Mouse (Mus musculus): ENCODE measurements around the gene St3gal3.

The St3gal3 gene

DNA sequence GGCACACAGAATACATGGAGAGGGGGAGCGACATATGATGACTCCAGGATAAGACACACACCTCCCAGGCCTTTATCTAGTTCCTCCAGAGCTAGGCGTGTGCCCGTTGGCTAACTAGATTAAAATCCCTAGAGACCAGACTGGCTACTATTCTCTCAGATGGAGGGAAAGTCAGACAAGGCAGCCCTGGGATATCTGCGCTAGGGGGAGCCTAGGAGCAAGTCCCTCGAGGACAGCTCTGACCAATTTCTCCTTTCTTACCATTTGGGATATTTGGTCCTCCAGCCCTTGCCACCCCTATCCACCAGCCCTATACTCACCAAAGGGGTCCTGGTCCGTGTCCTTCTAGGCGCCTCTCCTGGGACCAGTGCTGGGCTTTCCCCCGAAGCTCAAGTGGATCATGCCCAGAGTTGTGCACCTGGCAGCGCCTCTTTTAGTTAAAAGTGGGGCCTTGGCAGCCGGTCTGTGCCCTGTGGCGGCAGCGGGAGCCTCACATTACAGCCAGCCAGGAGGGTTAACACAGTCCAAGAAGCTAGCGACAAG, 205.9 kb downstream of the St3gal3 start:
- in situ Hi-C loops (cut with MboI, MseI), result loop anchor here (5.0 kb wide), 1 partner anchor 159 kb away; no protein-coding TSS in a partner anchor

DNA sequence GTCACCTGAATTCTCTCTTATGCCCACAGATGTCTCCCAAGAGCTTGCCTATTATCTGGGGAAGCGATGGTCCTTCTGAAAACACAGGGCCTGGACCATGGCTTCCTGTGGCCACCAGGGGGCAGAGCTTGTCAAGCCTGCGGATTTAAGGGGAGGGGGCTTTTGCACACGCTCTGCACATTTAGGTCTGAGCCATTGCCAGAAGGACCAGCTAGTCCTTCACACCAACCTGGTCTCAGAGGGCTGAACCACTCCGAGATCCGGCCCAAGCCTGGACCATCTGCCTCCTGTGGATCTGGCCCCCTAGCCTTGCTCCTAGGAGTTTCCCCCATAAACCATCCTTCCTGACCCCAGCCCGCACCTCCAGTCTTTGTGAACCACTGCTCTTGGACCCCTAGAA, 206.5 kb downstream of the St3gal3 start:
- in situ Hi-C loops (cut with MboI, MseI), result loop anchor here (5.0 kb wide), 1 partner anchor 159 kb away; no protein-coding TSS in a partner anchor

DNA sequence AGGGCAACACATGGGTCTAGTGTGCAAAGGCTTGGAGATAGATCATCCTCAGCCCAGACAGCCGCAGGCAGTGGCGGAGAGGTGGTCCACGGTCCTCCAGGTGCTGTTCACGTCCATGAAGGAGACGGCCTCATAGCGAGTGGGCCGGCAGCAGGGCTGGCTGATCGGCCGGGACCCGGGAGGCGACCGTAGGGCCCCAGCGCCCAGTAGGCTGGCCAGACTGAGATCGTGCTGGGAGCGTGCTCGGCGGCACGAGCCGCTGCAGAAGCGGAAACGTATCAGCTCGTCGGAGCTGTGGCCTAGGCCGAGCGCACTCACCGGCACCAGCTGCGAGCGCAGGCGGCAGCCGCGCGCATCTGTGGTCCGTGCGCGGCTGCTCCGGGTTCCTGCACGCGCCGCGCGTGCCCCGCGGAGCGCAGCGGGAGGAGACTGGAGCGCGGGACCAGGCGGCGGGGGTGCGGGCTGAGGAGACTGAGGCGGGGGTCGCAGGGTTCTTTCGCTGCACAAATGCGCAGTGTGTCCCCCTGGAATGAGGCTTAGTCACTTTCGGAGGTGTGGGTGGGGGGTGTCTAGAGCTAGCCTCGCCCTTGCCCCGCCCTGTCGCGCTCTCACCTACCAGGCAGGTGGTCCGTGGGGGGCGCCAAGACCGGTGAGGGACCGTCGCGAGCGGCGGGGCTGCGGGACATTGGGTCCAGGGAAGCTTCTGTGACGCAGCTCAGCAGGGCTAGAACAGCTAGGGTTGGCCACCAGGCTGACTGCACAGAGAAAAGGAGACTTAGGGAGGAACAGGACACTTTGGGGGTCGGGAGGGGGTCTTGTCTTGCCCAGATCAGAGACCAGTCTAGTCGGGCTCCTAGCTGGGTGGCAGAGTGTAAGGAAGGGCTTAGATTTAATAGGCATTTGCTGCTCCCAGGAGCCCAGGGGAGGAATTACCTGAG, 207.9 kb downstream of the St3gal3 start:
- in situ Hi-C loops (cut with MboI, MseI), result loop anchor here (5.0 kb wide), 1 partner anchor 160 kb away; no protein-coding TSS in a partner anchor

DNA sequence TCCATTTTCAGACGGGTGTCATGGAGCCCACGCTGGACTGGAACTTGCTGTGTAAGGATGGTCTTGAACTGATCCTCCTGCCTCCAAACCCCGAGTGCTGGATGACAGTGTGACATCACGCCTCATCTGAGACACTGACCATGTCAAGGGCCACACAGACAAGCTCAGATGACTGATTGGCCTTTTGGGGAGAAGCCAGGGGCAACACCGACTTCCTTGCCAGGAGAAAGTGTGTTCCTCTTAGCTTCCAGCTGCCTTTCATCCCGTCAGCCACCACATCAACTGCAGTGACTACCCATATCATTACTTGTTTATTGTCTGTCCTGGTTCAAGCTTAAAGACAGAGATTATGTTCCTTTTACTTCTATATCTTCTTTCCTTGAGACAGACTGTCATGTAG, 209.8 kb downstream of the St3gal3 start:
- in situ Hi-C loops (cut with MboI, MseI), result loop anchor here (5.0 kb wide), 1 partner anchor 162 kb away; no protein-coding TSS in a partner anchor

DNA sequence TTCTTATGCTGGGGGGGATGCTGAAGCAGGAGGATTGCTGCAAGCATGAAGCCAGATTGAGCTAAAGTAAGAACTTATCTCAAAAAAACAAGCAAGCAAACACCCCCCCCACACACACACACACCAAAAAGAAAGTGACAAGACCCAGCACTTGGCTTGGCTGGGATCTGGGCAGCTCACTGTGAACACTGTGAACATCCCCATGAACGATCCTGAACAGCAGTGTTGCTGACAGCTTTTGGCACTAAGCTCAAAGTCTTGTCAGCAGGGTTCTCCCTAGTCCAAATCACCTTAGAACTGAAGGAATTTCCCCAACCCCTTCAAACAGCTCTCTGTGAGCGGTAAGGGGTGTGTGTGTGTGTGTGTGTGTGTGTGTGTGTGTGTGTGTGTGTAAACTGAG, 211.3 kb downstream of the St3gal3 start:
- in situ Hi-C loops (cut with MboI, MseI), result no loop called here

DNA sequence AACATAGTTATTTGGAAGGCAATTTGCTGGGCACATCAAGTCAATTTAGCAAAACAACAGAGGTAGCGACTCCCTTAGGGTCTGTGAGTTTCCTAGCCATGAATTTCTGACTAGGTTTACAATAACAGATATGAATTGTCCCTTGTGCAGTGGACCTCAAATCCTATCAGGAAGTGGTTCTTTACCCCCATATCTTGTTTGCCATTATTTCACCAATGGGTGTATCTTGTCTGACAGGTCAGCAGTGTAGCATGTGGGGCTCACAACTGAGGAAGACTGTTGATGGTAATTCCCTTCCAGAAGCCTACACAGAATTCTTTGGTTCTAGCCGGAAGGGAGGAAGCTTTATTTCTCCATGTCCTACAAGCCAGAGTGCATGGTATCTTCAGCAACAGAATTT, 213.4 kb downstream of the St3gal3 start:
- in situ Hi-C loops (cut with MboI, MseI), result no loop called here

DNA sequence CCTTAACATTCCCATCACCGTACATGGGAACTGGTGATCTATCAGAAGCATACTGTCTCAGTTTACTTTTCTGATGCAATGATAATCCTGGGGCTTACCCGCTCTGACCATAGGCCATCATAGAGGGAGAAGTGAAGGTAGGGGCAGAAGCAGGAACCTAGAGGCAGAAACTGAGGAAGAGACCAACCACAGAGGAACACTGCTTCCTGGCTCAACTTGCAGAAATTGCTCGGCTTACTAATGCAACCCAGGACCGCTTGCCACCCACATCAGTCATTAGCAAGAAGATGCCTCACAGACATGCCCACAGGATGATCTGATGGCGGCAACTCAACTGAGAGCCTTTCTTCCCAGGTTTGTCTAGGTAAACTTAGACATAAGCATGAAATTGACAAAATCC, 216.0 kb downstream of the St3gal3 start:
- in situ Hi-C loops (cut with MboI, MseI), result no loop called here

DNA sequence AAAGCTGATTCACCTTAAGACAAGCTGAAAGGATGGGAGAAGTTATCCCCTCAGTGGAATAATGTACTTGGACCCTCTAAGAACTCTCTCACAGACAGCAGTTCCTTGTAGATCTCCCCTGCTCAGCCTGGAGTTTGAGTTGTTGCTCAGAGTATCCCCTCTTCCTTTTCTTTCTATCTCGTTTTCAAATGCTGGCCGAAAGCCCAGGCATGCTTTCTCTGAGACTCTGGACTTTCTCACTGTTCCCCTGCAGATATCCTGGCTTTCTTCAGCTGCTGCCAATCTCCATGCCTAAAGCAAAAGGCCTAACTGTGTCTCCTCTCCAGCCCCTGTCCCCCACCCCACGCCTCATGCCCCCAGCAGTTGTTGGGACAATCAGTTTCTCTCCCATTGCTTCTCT, 216.5 kb downstream of the St3gal3 start:
- in situ Hi-C loops (cut with MboI, MseI), result no loop called here

DNA sequence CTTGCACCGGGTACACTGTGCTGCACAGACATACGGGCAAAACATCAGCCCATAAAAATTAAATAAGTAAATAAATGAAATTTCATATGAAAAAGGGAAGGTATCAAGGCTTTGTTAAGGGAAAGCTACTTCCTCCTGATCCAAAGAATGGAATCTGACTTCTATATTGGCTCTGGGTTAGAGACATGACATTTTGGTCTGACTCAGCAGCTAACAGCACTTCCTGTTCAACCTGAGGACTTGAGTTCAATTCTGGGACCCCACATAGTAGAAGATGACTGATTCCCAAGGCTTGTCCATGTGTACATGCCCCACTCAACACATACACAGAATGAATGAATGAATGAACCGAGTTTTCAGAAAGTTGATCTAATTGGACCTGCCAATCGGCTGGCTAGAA, 216.9 kb downstream of the St3gal3 start:
- in situ Hi-C loops (cut with MboI, MseI), result no loop called here

DNA sequence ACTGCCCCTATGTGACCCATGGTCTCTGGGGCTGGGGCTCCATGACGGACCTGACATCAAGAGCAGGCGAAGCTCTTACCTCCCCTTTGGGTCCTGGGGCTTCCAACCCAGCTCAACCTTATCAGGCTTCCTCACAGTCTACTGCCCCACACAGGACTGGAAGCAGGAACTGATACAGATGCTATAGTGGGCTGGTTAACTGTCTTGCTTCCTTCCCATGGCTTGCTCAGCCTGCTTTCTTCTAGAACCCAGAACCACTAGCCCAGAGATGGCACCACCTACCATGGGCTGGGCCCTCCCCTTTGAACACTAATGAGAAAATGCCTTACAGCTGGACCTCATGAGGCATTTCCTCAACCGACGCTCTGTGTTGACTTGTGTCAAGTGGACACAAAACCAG, 217.3 kb downstream of the St3gal3 start:
- in situ Hi-C loops (cut with MboI, MseI), result no loop called here

DNA sequence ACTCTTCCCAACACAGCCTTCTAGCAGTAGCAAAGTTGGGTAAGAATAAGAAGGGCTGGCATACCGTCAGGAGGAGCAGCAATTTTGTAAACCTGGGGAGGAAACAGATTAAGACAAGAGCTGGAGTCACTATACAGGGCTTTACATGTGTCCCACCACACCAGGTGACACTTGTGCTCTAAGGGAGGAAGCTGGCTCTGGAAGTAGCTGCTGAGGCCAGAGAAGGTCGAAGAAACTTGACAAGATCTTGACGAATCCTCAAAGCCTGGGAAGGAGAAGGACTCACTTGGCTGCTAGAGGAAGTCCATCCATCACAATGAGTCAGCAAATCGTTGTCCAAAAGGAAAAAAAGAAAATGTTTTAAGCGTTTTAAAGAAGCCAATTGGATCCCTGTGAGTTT, 218.3 kb downstream of the St3gal3 start:
- in situ Hi-C loops (cut with MboI, MseI), result no loop called here

DNA sequence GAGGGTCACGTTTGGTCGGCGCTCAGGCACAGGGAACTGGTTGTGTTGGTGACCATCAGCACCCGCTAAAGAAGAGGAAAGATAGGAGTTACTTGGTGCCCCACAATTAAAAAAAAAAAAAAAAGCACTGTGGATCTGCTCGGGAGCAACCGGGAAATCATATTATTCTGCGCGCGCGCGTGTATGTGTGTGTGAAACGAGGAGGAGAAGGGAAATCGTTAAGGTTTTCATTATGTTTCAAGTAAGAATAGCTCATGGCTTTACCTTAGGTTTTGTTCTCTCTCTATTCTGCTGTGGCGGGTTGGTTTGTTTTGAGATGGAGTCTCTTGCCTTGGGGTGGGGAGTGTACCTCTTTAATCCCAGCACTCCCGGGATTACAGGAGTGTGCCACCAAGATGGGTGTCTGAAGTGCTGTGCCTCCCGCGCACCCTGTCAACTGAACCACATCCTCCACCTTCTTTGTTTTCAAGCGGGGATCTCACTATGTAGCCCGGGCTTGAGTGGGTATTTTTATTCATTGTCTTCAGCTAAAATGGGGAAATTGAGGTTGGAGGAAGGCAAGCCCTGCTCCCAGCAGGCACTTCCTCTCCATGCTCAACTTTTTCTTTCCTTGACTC, 219.1 kb downstream of the St3gal3 start:
- in situ Hi-C loops (cut with MboI, MseI), result no loop called here

DNA sequence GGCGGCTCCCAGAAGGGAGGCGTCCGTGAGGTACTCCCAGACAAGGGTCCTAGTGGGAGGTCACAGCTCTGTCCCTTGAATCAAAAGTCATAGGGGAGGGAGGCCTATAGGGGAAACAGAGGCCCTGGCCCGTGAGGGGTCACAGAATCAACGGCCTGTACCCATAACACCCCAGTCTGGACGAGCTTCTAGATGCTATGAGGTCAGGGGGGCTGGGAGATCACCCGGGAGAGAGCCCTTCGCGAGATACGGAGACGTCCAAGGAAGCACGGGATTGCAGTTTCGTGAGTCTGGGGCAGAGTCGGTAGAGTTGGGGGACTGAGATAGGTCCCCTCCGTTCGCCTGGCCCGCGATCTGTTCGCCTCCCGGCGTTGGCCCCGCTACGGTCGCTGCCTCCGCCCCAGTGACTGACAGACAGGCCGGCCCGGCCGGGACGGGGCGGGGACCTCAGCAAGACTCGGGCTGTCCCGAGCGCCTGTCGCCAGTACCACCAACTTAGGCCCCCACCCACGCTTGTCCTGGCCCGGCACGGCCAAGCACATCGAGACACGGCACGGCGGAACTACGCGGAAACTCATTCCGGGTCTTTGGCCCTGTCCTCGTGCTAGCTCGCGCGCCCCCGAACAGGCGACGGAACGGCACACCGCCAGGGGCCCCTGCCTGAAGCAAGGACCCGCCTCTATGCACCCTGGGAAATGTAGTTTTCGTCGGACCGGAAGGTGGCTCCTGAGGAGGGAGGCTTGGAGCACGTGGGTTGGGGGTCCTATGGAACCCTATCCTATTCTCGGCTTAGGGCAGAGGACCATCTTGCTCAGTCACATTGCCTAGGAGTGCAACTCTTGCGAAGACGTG, 219.9 kb downstream of the St3gal3 start, which contains the start of gene Ipo13:
TSS of gene Ipo13 (minus strand) at position 409 of the 852 bp plus-strand sequence.
- in situ Hi-C loops (cut with MboI, MseI), result no loop called here

DNA sequence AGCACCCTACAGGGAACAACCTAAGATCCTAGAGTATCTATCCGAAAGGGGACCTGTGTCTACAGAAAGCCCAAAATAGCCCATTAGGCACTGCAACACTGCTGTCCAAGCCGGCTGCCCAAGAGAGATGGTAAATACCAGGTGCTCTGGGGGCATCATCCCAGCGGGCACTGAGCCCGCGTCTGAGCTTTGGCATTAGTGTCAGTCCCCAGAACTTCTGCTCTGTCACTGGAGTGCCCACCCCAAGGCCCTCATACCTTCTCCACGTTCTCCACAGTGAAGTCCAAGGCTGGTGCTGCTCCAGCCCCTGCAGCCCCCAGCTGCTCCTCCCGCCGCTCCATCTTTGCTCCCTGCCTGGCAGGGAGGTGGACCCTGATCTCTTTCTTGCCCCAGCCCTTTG, 220.7 kb downstream of the St3gal3 start:
- in situ Hi-C loops (cut with MboI, MseI), result no loop called here

DNA sequence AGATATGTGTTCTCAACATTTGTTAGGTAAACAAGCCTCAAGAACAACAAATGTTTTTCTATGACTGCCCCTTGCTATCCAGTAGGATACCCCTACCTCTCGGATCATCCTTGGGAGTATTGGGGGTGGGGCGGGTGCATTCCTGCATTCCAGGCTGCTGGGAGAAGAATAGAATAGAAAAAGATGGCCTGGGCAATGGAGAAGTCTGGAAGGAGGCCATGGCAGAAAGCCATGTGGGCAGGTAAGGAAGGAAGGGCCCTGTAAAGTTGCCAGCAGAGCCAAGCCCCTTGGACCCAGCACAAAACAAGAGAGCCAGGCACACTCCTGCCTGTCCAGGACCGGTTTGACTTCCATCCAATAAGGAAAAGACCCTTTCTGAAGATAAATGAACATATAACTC, 221.3 kb downstream of the St3gal3 start:
- in situ Hi-C loops (cut with MboI, MseI), result no loop called here

DNA sequence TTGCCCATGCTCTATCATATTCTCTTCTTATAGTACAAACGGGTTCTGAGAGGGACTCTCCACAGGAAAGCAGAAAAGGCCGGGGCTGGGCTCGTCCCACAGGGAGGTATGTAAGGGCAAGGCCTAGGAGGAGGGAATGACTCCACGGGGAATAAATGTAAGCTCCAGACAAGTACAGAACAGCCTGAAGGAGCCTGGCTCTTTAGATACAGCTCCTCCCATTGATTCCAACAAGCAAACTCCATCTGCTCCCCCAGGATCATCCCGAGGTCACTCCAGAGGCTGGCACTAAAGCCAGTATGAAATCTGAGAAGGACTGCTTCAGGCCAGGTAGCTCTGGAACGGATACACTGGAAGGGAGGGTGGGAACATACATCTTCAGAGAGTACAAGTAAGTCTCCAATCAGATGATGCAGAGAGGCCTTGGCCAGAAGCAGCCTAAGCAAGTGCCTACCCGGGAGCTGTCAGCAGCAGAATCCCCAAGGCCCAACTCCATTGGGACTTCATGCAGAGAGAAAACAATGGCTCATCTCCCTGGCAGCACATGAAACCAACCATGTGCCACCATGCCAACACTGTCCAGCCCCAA, 221.9 kb downstream of the St3gal3 start:
- in situ Hi-C loops (cut with MboI, MseI), result no loop called here

DNA sequence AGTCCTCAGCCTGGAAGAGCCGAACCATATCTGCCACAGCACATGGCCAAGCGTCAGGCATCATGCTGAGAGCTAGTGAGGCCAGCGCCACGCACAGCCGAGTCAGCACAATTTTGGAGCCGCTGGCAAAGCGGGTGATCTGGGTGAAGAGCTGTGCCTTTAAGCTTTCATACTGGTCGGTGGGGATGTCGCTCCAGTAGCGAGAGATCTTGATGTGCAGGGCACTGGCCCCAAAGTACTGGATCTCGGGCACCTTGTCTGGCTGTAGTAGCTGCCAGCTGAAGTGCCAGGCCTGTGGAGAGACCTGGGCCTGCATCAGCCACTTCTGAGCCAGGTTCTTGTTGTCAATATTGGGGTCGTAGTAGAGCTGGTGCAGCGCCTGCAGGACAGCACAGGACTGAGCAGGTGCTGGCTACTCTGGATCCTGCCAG, 222.6 kb downstream of the St3gal3 start:
- in situ Hi-C loops (cut with MboI, MseI), result no loop called here

DNA sequence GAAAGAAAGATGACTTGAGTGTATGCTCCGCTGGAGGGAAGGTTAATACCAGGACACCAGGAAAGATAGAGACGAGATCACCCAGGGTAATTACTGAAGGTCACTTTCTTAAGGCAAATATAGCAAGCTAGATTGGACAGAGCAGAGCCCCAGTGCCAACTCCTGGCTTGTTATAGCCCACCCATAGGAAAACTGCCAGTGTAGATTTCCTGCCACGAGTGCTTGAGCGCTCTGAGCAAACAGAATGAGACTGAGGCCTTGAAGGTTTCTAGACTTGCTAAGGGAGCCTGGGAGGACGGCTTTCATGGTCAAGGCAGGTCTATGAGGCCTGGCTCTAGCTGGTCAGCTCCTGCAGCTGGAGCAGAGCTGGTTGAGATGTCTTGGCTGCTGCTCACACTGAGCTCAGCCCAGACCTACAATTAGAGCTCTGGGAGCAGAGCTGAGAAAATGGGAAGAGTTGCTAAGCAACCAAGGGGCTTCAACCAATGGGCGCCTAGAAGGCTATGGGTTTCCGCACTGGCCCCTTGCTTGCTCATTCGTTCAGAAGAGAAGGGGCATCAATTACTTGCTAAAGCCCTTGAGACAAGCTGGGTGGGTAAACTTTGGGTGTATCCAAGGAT, 225.8 kb downstream of the St3gal3 start:
- in situ Hi-C loops (cut with MboI, MseI), result no loop called here

DNA sequence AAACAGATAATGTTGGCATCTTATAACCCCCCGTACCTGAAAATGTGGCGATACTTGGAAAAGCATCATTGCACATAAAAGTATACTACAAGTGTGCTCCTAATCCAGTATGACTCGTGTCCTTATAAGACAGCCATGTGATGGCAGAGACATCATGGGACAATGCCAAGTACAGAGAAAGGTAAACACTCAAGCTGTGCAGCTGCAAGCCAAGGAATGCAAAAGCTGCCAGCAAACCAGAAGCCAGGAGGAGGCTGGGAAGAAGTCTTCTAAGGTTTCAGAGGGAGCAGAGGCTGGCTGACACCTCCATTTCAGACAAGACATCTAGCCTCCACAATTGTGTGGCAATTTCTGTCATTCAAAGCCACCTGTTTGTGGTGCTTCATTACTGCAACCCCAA, 228.5 kb downstream of the St3gal3 start:
- in situ Hi-C loops (cut with MboI, MseI), result no loop called here

DNA sequence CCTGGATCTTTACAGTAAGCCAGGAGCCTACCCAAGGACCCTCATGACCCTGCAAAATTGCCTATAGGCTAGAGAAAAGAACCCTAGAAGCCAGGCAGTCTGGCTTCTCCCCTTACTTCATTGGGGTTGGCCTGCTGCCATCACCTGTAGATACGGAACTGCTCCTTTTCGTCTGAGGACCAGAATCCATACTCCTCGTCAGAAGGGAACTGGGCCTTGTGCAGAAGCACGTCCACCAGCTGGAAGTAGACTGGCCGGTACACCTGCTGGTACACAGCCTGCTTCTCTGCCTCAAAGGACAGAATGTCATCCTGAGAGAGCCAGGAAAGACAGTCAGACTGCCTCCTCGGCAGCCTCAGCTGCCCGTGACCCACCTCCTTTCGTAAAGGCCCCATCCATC, 230.0 kb downstream of the St3gal3 start:
- in situ Hi-C loops (cut with MboI, MseI), result no loop called here

DNA sequence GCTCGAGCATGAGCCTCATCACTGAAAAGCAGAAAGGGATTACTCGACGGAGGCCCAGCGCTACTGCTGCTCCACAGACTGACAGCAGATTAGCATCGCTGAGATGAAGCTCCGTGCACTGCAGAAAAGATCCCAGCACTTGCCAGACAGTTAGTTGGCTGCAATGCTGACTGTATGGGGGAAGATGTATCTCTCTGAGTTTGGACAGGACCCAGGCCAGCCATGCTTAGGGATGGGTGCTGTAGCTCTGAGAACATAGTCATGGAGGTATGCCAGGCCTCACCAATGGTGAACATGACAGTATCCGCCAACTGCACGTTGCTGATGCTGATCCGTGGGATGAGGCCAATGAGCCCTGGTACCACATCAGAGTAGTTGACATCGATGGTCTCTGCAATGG, 230.6 kb downstream of the St3gal3 start:
- in situ Hi-C loops (cut with MboI, MseI), result no loop called here
